Mouse (Mus musculus): Measurements from ENCODE around the gene Tmem184b. TPM values are rescaled to one million over a fixed set of nuclear protein-coding genes. Genes with fewer than 3 reads are reported as not detected.

Tmem184b gene
- total RNA-seq, 2 experiments from 2014 or later = 26.1 to 36.7 TPM

DNA sequence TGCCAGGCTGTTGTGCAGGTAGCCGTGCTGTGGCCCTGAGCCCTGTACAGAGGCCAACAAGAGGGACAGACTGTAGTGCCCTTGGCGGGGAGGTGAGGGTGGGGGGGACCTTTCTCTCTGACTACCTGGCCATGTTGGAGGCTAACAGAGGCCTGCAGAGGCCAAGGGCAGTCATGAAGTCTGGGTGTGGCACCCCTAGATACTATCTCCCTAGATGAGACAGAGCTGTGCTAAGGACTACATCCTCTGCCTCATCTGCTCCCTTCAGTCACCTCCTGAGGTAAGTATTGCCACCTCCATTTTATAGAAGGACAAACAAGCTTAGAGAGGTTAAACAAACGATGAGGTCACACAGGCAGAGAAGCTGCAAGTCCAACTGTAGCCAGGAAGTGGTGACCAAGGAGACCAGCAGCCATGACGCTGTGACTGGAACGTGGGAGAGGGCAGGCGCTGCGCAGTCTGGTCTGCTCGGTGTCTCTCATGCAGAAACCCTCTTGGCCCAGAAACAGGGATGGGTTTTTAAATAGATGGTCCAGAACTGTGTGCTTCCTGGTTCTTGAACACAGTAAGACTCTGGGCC is 34.4 kb downstream of the Tmem184b start:
- peak; percentile 52 for DNase-seq
- H3K27ac ChIP-seq = peak overlapping the region; percentile 90

DNA sequence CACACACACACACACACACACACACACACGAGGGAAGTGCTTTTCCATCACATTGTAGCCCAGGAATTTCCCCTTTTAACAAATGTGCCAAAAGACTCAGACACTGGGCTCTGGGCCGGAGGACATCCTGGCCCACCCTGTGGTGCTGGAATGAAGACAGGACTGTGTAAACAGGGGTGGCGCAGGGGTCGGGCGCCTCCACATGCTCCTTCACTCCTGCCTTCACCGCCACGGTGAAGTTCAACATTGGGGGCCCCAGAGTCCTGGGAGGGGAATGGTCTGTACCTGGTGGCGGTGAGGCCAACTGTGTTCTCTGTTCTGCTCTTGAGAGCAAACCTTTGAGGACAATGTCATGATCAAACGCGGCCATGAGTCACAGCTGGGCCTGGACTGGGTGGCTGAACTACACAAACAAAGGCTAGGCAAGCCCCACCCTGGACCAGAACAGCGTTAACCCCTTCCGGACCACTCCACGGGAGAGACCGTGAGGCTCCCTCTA is 35.0 kb downstream of the Tmem184b start:
- intact Hi-C loops (cut with DNase I) = no loop called here
- Histone ChIP-seq H3K27ac (peak overlapping the region; percentile 90), H3K4me3 (peak overlapping the region; percentile 43)
- peak; percentile 81 for DNase-seq
- TF ChIP-seq CTCF (IDR thresholded peaks at IDR 0.05) = no peak

More for the DNA sequence above, 34.4 kb downstream of the Tmem184b start:
- peak overlapping the region; percentile 43 for H3K4me3 ChIP-seq
- intact Hi-C loops (cut with DNase I) = no loop called here
- TF ChIP-seq CTCF (IDR thresholded peaks at IDR 0.05) = no peak

DNA sequence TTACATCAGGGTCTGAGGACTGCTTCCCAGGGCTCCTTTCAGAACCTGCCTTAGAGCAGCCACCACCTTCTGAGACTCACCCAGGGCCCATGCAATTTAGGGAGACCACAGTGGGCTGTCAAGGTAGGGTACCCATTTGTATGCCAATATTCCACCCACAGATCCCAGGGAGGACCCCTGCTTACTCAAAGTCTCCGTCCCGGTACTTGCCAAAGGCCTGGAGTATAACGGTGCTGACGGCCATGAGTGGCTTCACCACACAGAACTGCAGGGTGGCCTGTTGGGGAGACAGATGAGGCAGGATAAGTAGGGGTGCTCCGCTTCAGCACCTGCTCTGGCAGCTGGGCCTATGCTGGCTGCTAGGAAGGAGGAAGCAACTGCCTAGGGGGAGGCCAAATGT is 37.0 kb downstream of the Tmem184b start:
- no peak for TF ChIP-seq CTCF (IDR thresholded peaks at IDR 0.05)
- peak overlapping the region; percentile 1; the same call in 1 of the 2 replicates for H3K27ac ChIP-seq
- H3K4me3 ChIP-seq = no peak overlapping the region
- no peak for DNase-seq
- intact Hi-C loops (cut with DNase I) = no loop called here

DNA sequence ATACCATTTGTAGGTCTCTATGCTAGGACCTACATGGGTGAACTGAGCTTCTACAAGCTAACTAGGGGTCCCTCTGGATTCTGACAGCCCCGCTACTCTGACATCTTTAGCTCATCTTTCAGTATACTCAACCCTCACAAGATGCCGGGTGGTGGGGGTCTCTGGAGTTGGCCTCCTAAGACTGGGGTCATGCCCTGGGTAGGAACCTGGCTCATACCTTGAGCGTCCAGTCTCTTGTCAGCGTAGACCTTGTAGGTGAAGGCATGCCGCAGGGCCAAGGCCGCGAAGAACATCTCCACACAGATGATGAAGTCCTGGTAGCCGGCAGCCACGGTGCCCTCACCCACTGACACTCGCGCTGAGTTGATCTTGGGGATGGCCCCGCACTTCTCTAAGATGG is 38.3 kb downstream of the Tmem184b start:
- H3K4me3 ChIP-seq = no peak overlapping the region
- H3K27ac ChIP-seq = no peak overlapping the region
- peak; percentile 21 for DNase-seq
- no peak for TF ChIP-seq CTCF (IDR thresholded peaks at IDR 0.05)
- intact Hi-C loops (cut with DNase I) = no loop called here

DNA sequence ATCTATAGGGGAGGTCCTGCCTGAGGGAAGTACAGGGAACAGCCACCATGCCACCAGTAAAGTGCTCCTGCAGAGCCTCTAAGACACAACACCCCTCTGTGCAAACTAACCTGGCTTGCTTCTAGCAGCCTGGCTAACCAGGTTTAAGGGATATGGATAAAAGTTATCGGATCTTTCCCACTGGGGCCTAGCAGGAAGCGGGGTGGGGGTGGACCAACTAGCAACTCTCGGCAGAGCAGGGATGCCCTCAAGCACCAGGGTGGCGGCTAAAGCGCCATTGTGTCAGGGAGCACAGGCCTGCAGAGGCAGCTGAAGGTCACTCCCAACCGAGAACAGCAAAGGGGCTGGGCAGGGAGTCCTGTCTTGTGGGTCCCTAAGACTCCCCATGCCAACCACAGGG is 39.2 kb downstream of the Tmem184b start:
- Histone ChIP-seq H3K27ac (no peak overlapping the region), H3K4me3 (no peak overlapping the region)
- DNase-seq = no peak
- intact Hi-C loops (cut with DNase I) = no loop called here
- TF ChIP-seq CTCF (IDR thresholded peaks at IDR 0.05) = no peak

DNA sequence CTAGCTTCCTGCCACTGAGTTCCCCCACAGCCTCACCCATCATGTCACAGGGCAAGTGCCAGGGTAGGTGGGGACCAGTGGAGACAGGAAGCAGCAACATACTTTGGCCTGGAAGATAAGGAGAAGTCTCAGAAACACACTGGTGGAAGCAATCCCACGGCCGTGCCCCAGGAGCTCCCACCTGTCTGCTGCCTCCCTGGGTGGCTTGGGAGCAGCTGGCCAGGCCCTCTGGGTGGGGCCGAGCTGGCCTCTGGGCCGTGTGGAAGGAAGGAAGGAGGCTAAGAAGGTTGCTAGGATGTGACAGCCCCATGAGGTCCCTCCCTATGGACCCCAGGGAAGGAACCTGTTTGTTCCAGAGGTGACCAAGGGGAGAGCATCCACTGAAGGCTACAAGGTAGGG is 42.3 kb downstream of the Tmem184b start:
- no peak for TF ChIP-seq CTCF (IDR thresholded peaks at IDR 0.05)
- Histone ChIP-seq H3K4me3 (no peak overlapping the region), H3K27ac (peak overlapping the region; percentile 50)
- peak; percentile 22 for DNase-seq
- intact Hi-C loops (cut with DNase I) = no loop called here

DNA sequence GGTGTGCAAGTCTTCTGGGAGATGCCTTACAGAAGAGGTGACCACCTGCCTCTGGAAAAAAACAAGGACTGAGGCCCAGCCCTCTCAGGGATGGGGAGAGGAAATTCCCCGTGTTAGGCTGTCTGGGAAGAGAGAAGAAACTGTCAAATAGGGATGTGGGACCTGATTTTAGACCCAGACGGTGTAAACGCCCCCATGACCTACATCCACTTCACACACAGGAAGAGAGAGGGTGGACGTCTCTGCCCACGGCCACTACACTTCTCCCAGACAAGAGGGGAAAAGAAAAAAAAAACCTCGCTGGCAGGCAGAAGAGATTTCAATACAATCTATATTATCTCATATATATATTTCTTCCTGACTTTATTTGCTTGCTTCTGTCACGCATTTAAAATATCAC is 43.0 kb downstream of the Tmem184b start:
- intact Hi-C loops (cut with DNase I) = no loop called here
- no peak overlapping the region for H3K4me3 ChIP-seq
- DNase-seq = no peak
- TF ChIP-seq CTCF (IDR thresholded peaks at IDR 0.05) = no peak
- peak overlapping the region; percentile 20 for H3K27ac ChIP-seq

DNA sequence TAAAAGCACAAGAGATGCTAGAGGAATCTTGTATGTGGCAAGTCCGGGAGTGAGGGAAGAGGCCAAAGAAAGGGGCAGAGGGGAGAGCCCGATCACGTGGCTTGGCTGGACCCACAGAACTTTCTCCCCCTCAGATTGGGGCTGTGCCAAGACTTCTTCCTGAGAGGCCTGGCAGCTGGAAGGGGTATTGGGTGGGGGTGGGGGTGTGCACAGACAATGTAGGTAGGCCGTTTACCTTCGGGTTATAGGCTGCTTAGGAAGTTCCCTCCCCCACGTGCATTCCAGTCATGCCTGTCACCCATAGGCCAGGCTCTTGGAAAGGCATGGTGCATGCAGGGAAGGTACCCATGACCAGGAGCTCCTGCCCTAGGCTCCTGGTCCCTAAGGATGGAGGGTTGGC is 43.4 kb downstream of the Tmem184b start:
- DNase-seq = peak; percentile 26
- no peak overlapping the region for H3K4me3 ChIP-seq
- no peak for TF ChIP-seq CTCF (IDR thresholded peaks at IDR 0.05)
- intact Hi-C loops (cut with DNase I) = no loop called here
- H3K27ac ChIP-seq = peak overlapping the region; percentile 20

DNA sequence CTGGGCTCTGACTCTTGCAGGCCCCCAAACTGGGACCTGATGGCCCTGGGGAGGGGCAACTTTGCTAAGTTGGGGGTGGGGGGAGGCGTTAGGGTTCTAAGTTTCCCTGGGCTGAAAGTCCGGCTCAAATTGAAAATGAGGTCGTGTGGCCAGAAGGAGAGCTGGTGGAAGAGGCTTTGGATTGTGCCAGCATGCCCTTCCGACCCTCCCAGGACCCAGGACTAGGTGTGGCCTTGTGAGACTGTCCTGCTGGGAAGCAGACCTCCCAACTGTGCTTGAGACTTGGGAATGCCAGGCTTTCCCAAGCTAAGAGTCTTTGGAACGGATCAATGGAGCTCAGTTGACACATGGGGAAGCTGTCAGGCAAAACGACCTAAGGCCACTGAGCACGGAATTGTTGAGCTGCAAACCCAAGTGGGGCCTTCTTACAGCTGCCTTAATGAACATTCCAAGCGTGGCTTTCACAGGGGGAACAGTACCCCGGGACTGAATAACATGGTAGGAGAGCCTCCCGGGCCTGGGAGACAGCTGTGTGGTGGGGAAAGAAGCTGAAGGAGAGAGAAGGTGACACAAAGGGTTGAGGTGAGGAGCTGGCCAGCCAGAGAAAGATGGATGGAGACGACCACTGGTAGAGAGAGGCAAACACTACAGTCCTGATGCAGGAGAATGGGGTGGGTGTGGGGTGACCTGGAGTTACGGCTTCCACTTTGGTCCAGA is 45.2 kb downstream of the Tmem184b start:
- Histone ChIP-seq H3K27ac (peak overlapping the region; percentile 60), H3K4me3 (peak overlapping the region; percentile 68)
- no peak for DNase-seq
- intact Hi-C loops (cut with DNase I) = no loop called here
- TF ChIP-seq CTCF (IDR thresholded peaks at IDR 0.05) = no peak

DNA sequence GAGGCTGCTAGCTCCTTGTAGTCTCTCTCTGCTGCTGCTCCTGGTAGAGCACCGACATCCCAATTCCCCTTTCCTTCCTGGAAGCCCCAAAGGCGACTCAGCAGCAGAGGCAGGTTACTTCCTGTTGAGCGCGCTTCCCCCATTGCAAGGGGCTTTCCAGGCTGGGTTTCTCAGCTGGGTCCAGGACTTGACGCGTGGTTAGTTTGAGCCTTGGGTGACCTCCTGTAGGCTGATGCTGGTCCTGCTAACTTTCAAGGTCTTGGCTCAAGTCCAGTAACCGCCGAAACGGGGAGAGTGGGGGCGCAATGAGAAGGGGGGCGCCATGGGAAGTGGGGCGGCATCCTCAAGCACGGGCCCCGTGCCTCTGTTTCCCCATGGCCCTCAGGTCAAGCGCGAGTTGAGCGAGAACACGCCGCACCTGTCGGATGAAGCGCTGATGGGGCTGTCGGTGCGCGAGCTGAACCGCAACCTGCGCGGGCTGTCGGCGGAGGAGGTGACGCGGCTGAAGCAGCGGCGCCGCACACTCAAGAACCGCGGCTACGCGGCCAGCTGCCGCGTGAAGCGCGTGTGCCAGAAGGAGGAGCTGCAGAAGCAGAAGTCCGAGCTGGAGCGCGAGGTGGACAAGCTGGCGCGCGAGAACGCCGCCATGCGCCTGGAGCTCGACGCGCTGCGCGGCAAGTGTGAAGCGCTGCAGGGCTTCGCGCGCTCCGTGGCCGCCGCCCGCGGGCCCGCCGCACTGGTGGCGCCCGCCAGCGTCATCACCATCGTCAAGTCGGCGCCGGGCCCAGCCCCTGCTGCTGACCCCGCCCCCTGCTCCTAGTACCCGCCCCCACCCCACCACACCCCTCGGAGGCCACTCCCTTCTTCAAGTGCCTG is 46.1 kb downstream of the Tmem184b start:
- Histone ChIP-seq H3K27ac (peak overlapping the region; percentile 71), H3K4me3 (peak overlapping the region; percentile 68)
- peak; percentile 82 for DNase-seq
- TF ChIP-seq CTCF (IDR thresholded peaks at IDR 0.05) = peak; percentile 22; the same call in 1 of the 2 replicates
- intact Hi-C loops (cut with DNase I) = no loop called here

DNA sequence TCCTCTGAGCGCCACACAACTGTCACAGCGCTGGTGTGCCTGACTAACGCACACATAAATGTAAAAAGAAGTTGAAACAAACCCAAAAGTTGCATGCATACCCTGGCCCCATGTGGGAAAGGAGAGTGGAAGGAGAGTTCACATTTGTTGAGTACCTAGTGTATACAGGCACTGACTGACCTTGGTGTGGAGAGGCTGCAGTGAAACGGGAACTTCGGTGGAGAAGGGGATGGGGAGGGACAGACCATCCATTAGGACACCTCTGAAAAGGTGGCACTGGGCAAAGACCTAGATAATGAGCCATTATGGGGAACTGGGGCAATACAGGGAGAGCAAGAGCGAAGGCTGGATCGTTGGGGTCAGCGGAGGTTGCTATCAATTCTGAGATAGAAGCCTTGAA is 46.9 kb downstream of the Tmem184b start:
- TF ChIP-seq CTCF (IDR thresholded peaks at IDR 0.05) = no peak
- no peak for DNase-seq
- Histone ChIP-seq H3K4me3 (peak overlapping the region; percentile 68), H3K27ac (no peak overlapping the region)
- intact Hi-C loops (cut with DNase I) = no loop called here

DNA sequence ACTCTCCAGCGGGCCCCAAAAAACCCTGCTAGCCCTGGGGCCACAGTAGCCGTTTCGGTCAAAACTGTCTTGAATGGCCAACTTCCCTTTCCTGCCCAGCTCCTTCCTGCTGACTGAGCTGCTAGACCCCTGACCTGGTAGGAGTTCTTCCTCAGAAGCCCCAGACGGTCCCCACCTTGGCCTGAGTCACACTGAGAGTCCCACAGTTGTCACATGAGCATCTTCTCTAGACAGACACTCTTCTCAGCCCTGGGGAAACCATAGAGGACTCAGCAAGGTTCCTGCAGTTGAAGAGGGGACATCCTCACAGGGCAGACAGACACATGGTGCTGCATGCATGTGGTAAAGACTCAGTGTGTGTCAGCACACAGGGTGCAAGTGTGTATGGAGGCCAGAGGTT is 48.8 kb downstream of the Tmem184b start:
- no peak overlapping the region for H3K27ac ChIP-seq
- no peak for TF ChIP-seq CTCF (IDR thresholded peaks at IDR 0.05)
- no peak for DNase-seq
- H3K4me3 ChIP-seq = no peak overlapping the region
- intact Hi-C loops (cut with DNase I) = no loop called here

Measured in gastrocnemius, adult 2 months (tissue).